Mouse (Mus musculus): Measurements from ENCODE around the gene Slc2a4. TPM values are rescaled to one million over a fixed set of nuclear protein-coding genes. Genes with fewer than 3 reads are reported as not detected.

Gene Slc2a4
- 1 to 10 TPM; 3.0 to 4.6 (median 3.8) TPM for total RNA-seq (2022)

GRCm38 (mm10) chr11:69948066-69948762 is at the start of gene Slc2a4:
Gene Slc2a4, minus strand, starts transcription at chr11:69948188.
- peak; percentile 30 to 33 for DNase-seq (ENCODE audit: low spot score in 2 of 2)

GRCm38 (mm10) chr11:69997070-69997509 is 49.1 kb upstream of the Slc2a4 start:
- DNase-seq (ENCODE audit: low spot score in 2 of 2), result peak; percentile 55 to 64

- no peak for DNase-seq (ENCODE audit: low spot score in 2 of 2)
These were observed 48.4 kb upstream of the Slc2a4 start for GRCm38 (mm10) chr11:69996161-69997061.

GRCm38 (mm10) chr11:69995391-69995960 is 47.5 kb upstream of the Slc2a4 start, which contains the start of gene Phf23:
Gene Phf23, plus strand, starts transcription at chr11:69995777.
- DNase-seq (ENCODE audit: low spot score in 2 of 2), result peak; percentile 97 to 98

GRCm38 (mm10) chr11:69994401-69995090 is 46.6 kb upstream of the Slc2a4 start:
- no peak for DNase-seq (ENCODE audit: low spot score in 2 of 2)

GRCm38 (mm10) chr11:69992932-69993331 is 44.9 kb upstream of the Slc2a4 start:
- DNase-seq (ENCODE audit: low spot score in 2 of 2), result no peak

GRCm38 (mm10) chr11:69992396-69992795 is 44.4 kb upstream of the Slc2a4 start:
- no peak for DNase-seq (ENCODE audit: low spot score in 2 of 2)

GRCm38 (mm10) chr11:69991711-69992110 is 43.7 kb upstream of the Slc2a4 start:
- no peak for DNase-seq (ENCODE audit: low spot score in 2 of 2)

GRCm38 (mm10) chr11:69990850-69991691 is 43.1 kb upstream of the Slc2a4 start, which contains the start of gene Gabarap:
Gene Gabarap, plus strand, starts transcription at chr11:69991143.
- peak; percentile 95 to 97 for DNase-seq (ENCODE audit: low spot score in 2 of 2)

- no peak for DNase-seq (ENCODE audit: low spot score in 2 of 2)
These were observed 42.0 kb upstream of the Slc2a4 start for GRCm38 (mm10) chr11:69989949-69990348.

GRCm38 (mm10) chr11:69984431-69984830 is 36.4 kb upstream of the Slc2a4 start:
- no peak for DNase-seq (ENCODE audit: low spot score in 2 of 2)

GRCm38 (mm10) chr11:69983377-69983776 is 35.4 kb upstream of the Slc2a4 start:
- DNase-seq (ENCODE audit: low spot score in 2 of 2), result no peak

GRCm38 (mm10) chr11:69982877-69983276 is 34.9 kb upstream of the Slc2a4 start:
- DNase-seq (ENCODE audit: low spot score in 2 of 2), result no peak

- DNase-seq (ENCODE audit: low spot score in 2 of 2), result no peak
These were observed 34.2 kb upstream of the Slc2a4 start, which contains the start of gene Elp5 for GRCm38 (mm10) chr11:69982225-69982624. Gene Elp5, minus strand, starts transcription at chr11:69982517.

- DNase-seq (ENCODE audit: low spot score in 2 of 2), result no peak
These were observed 33.3 kb upstream of the Slc2a4 start, which contains the start of gene Ctdnep1 for GRCm38 (mm10) chr11:69981141-69981762. Gene Ctdnep1, plus strand, starts transcription at chr11:69981156.

GRCm38 (mm10) chr11:69980196-69981140 is 32.5 kb upstream of the Slc2a4 start:
- DNase-seq (ENCODE audit: low spot score in 2 of 2), result peak; percentile 98 to 99

GRCm38 (mm10) chr11:69979827-69980195 is 31.8 kb upstream of the Slc2a4 start:
- no peak for DNase-seq (ENCODE audit: low spot score in 2 of 2)

- DNase-seq (ENCODE audit: low spot score in 2 of 2), result no peak
These were observed 28.3 kb upstream of the Slc2a4 start for GRCm38 (mm10) chr11:69976271-69976670.

GRCm38 (mm10) chr11:69974907-69975306 is 26.9 kb upstream of the Slc2a4 start:
- DNase-seq (ENCODE audit: low spot score in 2 of 2), result no peak

Data from layer of hippocampus, adult 8-10 months (tissue).